In the genomic region with DNA sequence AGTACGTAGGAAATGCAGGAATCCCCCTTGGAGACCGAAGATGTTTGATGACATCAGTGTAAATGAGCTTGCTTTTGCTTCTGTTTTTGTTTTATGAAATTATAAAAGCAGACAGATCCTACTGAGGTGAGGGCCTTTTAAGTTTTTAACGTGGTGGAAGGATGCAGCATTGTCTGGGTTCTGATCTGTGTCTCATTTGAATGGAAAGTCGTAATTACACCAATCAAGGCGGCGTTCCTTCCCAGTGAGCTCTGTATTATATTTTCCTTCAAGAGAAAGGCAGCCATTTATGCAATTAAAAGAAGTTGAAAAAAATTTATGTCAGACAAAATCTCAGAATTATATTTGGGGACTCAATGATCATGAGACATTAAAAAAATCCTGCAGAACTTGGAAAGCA, we compare ENCODE assay signal across 16 mouse cellular contexts.
"Had no signal": no experiment of that assay in that cellular context is flagged by ENCODE, and none has a peak within 500 bp of the region (broad histone marks: within the 10 kb centered on the region; RNA-seq: fewer than 3 reads in every experiment).

No protein-coding gene starts in this region.

- H3K27ac ChIP-seq: neural tube, embryonic 13.5 days; neural tube, embryonic 15.5 days; stomach, embryonic 15.5 days; stomach, postnatal 0 days had no signal

- H3K9ac ChIP-seq: neural tube, embryonic 13.5 days; neural tube, embryonic 15.5 days; stomach, embryonic 15.5 days had no signal

- H3K4me3 ChIP-seq: neural tube, embryonic 13.5 days; neural tube, embryonic 15.5 days; stomach, embryonic 15.5 days had no signal

- H3K9me3 ChIP-seq: neural tube, embryonic 13.5 days; neural tube, embryonic 15.5 days; stomach, embryonic 15.5 days had no signal

- H3K36me3 ChIP-seq: neural tube, embryonic 13.5 days; neural tube, embryonic 15.5 days; stomach, embryonic 15.5 days had no signal

- H3K4me1 ChIP-seq: neural tube, embryonic 13.5 days; stomach, embryonic 15.5 days had no signal

- DNase-seq: retina, postnatal 1 day; right cerebral cortex, adult 18-20 months; right cerebral cortex, postnatal 14 days; right cerebral cortex, postnatal 25 days; right cerebral cortex, postnatal 4 days; spleen, adult 18-20 months; thymus, adult 18-20 months; thymus, adult 2 months; thymus, postnatal 14 days; thymus, postnatal 25 days; thymus, postnatal 36 days; thymus, postnatal 4 days had no signal

- H3K27me3 ChIP-seq: neural tube, embryonic 13.5 days; neural tube, embryonic 15.5 days; stomach, embryonic 15.5 days had no signal

- H3K4me2 ChIP-seq: neural tube, embryonic 13.5 days; neural tube, embryonic 15.5 days; stomach, embryonic 15.5 days had no signal
